Mouse (Mus musculus): ENCODE data around the gene Cops3. TPM values are rescaled to one million over a fixed set of nuclear protein-coding genes. Genes with fewer than 3 reads are reported as not detected.

Gene Cops3
- 72.8 TPM for total RNA-seq (2023)

GRCm38 (mm10) chr11:59839459-59840126 is at the start of gene Cops3:
TSS of gene Cops3 (minus strand) at chr11:59839838.

DNA sequence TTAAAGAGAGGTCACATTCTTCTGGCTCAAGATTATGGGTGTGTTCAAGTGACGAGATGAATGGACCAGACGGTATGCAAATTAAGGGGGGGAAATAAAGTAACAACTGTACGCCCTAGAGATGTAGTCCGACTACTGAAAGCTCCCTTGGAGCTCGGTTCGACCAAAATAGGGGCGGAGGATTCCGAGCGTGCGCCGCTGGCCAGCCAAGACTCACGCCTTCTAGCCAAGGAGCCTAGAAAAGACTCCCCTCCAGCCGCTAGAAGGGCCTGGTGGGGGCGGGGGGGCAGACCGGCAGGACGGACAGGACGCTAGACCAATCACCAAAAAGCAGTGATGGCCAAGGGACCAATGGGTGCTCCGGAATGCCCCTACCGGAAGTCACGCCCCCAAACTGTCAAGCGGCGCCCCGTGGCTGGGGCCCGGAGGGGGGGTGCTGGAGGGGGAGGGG is 605 bp downstream of the Cops3 start, which contains the start of gene Nt5m:
Gene Nt5m, plus strand, starts transcription at position 440 of the 451 bp plus-strand sequence.

DNA sequence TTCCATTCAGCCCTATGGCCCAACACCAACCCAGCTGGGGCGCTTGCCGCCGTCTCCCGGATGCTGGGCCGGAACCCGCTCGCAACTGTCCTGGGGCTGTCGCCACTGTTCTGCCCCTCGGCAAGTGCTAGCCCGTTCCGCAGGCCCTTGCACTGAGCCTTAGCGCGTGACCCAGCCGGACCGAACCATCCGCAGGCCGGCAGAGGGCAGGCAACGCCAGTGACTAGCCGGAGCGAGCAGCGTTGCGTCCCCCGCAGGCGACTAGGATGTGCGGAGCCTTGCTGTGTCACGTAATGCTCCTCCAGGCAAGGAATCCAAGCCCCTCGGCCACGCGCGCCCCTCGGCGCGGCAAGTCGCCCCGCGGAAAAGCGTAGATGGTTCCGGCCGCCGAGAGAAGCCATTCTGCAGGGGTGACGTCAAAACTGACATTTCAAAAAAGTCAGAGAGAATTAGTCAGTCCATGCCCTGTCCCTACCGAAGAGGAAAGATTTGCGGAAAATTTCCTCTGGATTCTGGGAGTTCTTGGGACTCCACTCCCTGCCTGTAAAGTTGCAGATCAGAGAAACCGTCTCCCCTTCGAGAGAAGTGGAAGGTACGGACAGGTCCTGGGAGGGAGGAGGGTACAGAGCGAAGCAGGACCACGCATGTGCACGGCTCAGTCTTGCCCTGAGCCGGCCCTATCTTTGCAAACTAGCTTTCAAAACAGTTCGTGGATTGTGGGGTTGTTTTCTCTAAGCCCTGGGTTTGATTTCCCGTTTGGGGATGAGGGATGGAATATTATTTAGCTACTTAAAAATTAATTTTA is 29.8 kb downstream of the Cops3 start, which contains the start of gene Flcn:
Gene Flcn, minus strand, starts transcription at position 347 of the 805 bp plus-strand sequence.

DNA sequence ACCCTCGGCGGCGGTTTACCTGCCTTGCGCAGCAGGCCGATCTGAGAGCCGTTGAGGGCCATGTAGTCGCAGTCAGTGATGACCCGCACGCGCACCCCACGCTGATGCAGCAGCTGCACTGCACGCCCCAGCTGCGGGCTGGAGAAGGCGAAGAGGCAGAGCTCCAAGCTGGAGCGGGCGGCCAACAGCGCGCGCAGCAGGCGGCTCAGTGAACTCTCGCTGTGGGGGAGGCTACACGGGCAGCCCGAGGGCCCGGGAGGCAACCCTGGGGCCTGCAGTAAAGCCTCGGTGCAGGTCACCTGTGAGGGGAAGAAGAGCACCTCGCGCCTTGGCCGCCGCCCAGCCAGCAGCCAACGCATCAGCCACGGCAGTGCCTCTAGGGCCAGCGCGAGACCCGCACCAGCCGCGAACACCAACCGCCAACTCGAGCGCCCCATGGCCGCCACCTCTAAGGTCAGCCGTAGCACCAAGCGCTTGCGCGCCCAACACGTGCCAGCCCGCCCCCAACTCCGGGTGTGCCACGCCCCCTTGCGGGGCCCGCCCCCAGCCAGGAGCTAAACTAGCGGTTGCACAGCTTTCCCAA is 52.3 kb downstream of the Cops3 start, which contains the start of gene Pld6:
Gene Pld6, minus strand, starts transcription at position 447 of the 583 bp plus-strand sequence.

Other genes with a start within 250 kb of the Cops3 start
- gene Olfr223, start 246.5 kb downstream of the Cops3 start, total RNA-seq (2023): not detected
- gene Mprip, start 178.5 kb downstream of the Cops3 start, total RNA-seq (2023): 49.3 TPM
- not detected for gene Pld6, start 52.2 kb downstream of the Cops3 start, total RNA-seq (2023)
- gene Flcn, start 29.8 kb downstream of the Cops3 start, total RNA-seq (2023): 70.6 TPM
- 13.7 TPM for gene Nt5m, start 391 bp downstream of the Cops3 start, total RNA-seq (2023)
- 7.4 TPM for gene Med9, start 108.4 kb upstream of the Cops3 start, total RNA-seq (2023)
- 2.8 TPM for gene Rasd1, start 125.1 kb upstream of the Cops3 start, total RNA-seq (2023)
- gene Pemt, start 206.7 kb upstream of the Cops3 start, total RNA-seq (2023): 2.7 TPM

Measured in CD8-positive naive resting alpha-beta T cell, adult 57 days (primary cell).